Mouse (Mus musculus) G1E (cell line): ENCODE data around the gene Bud23.

ENCODE experiments used
- CTCF ChIP-seq: IDR thresholded peaks from 2 replicates; pipeline ENCODE4 v1.5.1; 2012; ENCODE audit warnings: low read depth, low read length, inconsistent platforms, mixed read lengths
- GATA1 ChIP-seq: IDR thresholded peaks from 2 replicates; pipeline ENCODE4 v1.6.1; 2012; ENCODE audit warnings: borderline replicate concordance, low read length, inconsistent platforms, mixed read lengths
- GATA2 ChIP-seq: IDR thresholded peaks from 2 replicates; pipeline ENCODE4 v1.6.1; 2012; ENCODE audit warnings: low read depth, low read length, inconsistent platforms, borderline replicate concordance
- POLR2AphosphoS5 ChIP-seq: IDR thresholded peaks from 2 replicates; pipeline ENCODE4 v1.6.1; 2012; ENCODE audit warnings: low read depth, low read length, inconsistent platforms; ENCODE audit not compliant: insufficient replicate concordance
- TAL1 ChIP-seq: conservative IDR thresholded peaks from 2 replicates; pipeline ENCODE4 v1.6.1; 2012; ENCODE audit warnings: low read depth, low read length, inconsistent platforms, mixed read lengths

GRCm38 (mm10) chr5:135077564-135078481 lies 13.1 kb upstream of the Bud23 start, which contains the start of gene Vps37d:
- TF ChIP-seq GATA2 (no peak), POLR2AphosphoS5 (no peak), CTCF (0 out of 2 replicates have a peak, but pooled peaks have one; percentile 14), GATA1 (no peak), TAL1 (no peak)
